Mouse (Mus musculus) frontal cortex, adult 2 months (tissue): ENCODE data around the gene Ssc4d. TPM values are rescaled to one million over a fixed set of nuclear protein-coding genes. Genes with fewer than 3 reads are reported as not detected.

ENCODE experiments used
- DNase-seq, 2 experiments: peaks; one replicate each; pipeline ENCODE4 v3.0.0; 2022; ENCODE audit warnings: low spot score in 1 of 2; ENCODE audit errors: extremely low spot score in 1 of 2
- polyA plus RNA-seq: library from polyadenylated mRNA; depleted of rRNA; stranded (reverse); fragments of >200 nt; gene quantifications from 2 replicates; pipeline ENCODE4 v1.2.3, GENCODE M21; 2012; rRNA removed

Gene Ssc4d
- polyA plus RNA-seq, 1 experiment = 2.6 TPM

GRCm38 (mm10) chr5:135911633-135912220 is 62.6 kb downstream of the Ssc4d start:
- DNase-seq = no peak

DNA sequence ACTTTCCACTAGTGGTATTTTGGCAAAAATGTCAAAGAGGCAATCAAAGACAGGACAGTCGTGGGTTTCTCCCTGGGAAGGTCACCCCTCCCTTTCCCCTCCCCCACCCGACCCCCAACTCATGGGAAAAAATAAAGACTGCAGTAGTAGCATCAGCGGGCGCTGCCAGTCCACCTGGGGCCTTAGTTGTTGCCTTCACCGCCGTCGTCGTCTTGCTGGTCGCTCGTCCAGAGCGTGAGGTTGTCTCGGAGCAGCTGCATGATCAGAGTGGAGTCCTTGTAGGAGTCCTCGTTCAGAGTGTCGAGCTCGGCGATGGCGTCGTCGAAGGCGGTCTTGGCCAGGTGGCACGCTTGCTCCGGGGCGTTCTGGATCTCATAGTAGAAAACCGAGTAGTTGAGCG is 63.5 kb downstream of the Ssc4d start:
- DNase-seq = no peak

Other genes with a start within 250 kb of the Ssc4d start
- gene Tmem120a, start 230.1 kb downstream of the Ssc4d start, polyA plus RNA-seq = 13.0 and 13.7 TPM in 2 replicates
- gene Styxl1, start 196.1 kb downstream of the Ssc4d start, polyA plus RNA-seq = 0.14 TPM in 1 of 2 replicates, not detected in the other
- gene Mdh2, start 196.1 kb downstream of the Ssc4d start, polyA plus RNA-seq = 500 and 513 TPM in 2 replicates
- 90.2 and 94.9 TPM in 2 replicates for gene Srrm3, start 167.6 kb downstream of the Ssc4d start, polyA plus RNA-seq
- 29.6 and 40.7 TPM in 2 replicates for gene Hspb1, start 86.6 kb downstream of the Ssc4d start, polyA plus RNA-seq
- 528 and 551 TPM in 2 replicates for gene Ywhag, start 39.9 kb downstream of the Ssc4d start, polyA plus RNA-seq
- 0.06 TPM in 1 of 2 replicates, not detected in the other for gene Zp3, start 5.6 kb upstream of the Ssc4d start, polyA plus RNA-seq
- 10.5 and 10.6 TPM in 2 replicates for gene Dtx2, start 20.3 kb upstream of the Ssc4d start, polyA plus RNA-seq
- gene Upk3b, start 64.0 kb upstream of the Ssc4d start, polyA plus RNA-seq = not detected in 2 replicates
- 0.22 and 0.67 TPM in 2 replicates for gene Upk3bl, start 80.0 kb upstream of the Ssc4d start, polyA plus RNA-seq
- 23.9 and 24.6 TPM in 2 replicates for gene Rasa4, start 109.4 kb upstream of the Ssc4d start, polyA plus RNA-seq
- gene Polr2j, start 142.1 kb upstream of the Ssc4d start, polyA plus RNA-seq = 121 TPM in 2 replicates
- 21.9 and 24.4 TPM in 2 replicates for gene Lrwd1, start 161.5 kb upstream of the Ssc4d start, polyA plus RNA-seq
- 11.5 and 12.1 TPM in 2 replicates for gene Alkbh4, start 161.6 kb upstream of the Ssc4d start, polyA plus RNA-seq
- 58.3 and 62.3 TPM in 2 replicates for gene Orai2, start 196.2 kb upstream of the Ssc4d start, polyA plus RNA-seq
- gene Prkrip1, start 224.4 kb upstream of the Ssc4d start, polyA plus RNA-seq = 38.4 and 41.2 TPM in 2 replicates